In genomic region chr9:109098366-109098765, GRCm38 (mm10) we compare ENCODE assay signal across 9 mouse cellular contexts. TPM values are rescaled to one million over a fixed set of nuclear protein-coding genes. Genes with fewer than 3 reads are reported as not detected.
A peak's percentile ranks its signal among the peaks of the same experiment; 100 is the strongest.
DNase-seq lines count a peak whose midpoint lies in the region; ATAC-seq and TF ChIP-seq lines count a peak whose summit lies in the region.
"Had no signal": no experiment of that assay in that cellular context is flagged by ENCODE, and none has a peak within 500 bp of the region (broad histone marks: within the 10 kb centered on the region; RNA-seq: fewer than 3 reads in every experiment).

No protein-coding gene starts in this region.

- peak overlapping the region; percentile 99 for H3K27ac ChIP-seq in kidney, embryonic 16.5 days (ENCODE audit: low read length)
- no peak overlapping the region for H3K27ac ChIP-seq in forebrain, embryonic 10.5 days
- peak overlapping the region; percentile 98 for H3K27ac ChIP-seq in hindbrain, embryonic 16.5 days (ENCODE audit: low read depth, low read length)
- peak overlapping the region; percentile 97 for H3K27ac ChIP-seq in midbrain, postnatal 0 days (ENCODE audit: low read depth, low read length)

- peaks cover 23% of the 10 kb centered on the region for H3K36me3 ChIP-seq in kidney, embryonic 16.5 days (ENCODE audit: insufficient read depth, low read length)
- H3K36me3 ChIP-seq in forebrain, embryonic 10.5 days (replicated peaks) = peaks cover 53% of the 10 kb centered on the region
- peaks cover 3% of the 10 kb centered on the region; the same call in 1 of the 2 replicates for H3K36me3 ChIP-seq in hindbrain, embryonic 16.5 days (ENCODE audit: control insufficient read depth, insufficient read depth, low read length)
- H3K36me3 ChIP-seq in midbrain, postnatal 0 days (ENCODE audit: insufficient read depth, low read length) = peaks cover 16% of the 10 kb centered on the region

- 86% methylated on average over 8 of the region's 8 CpGs for WGBS in kidney, embryonic 16.5 days
- 95% methylated on average over 8 of the region's 8 CpGs for WGBS in forebrain, embryonic 10.5 days
- WGBS in hindbrain, embryonic 16.5 days = 78% methylated on average over 8 of the region's 8 CpGs
- WGBS in midbrain, postnatal 0 days = 77% methylated on average over 8 of the region's 8 CpGs

- ATAC-seq in kidney, embryonic 16.5 days (ENCODE audit: low FRiP score, low TSS enrichment) = no peak
- no peak for ATAC-seq in hindbrain, embryonic 16.5 days
- ATAC-seq in midbrain, postnatal 0 days (ENCODE audit: low FRiP score) = no peak

- H3K4me2 ChIP-seq in kidney, embryonic 16.5 days (replicated peaks; ENCODE audit: low read depth, low read length) = peak overlapping the region; percentile 74
- peak overlapping the region; percentile 83 for H3K4me2 ChIP-seq in hindbrain, embryonic 16.5 days (ENCODE audit: low read length)
- peak overlapping the region; percentile 87 for H3K4me2 ChIP-seq in midbrain, postnatal 0 days (ENCODE audit: low read depth, low read length, poor library complexity, severe bottlenecking)

- H3K9me3 ChIP-seq in kidney, embryonic 16.5 days (ENCODE audit: low read length) = no peaks in the 10 kb centered on the region
- no peaks in the 10 kb centered on the region for H3K9me3 ChIP-seq in forebrain, embryonic 10.5 days
- H3K9me3 ChIP-seq in hindbrain, embryonic 16.5 days (ENCODE audit: control insufficient read depth, low read length) = no peaks in the 10 kb centered on the region
- no peaks in the 10 kb centered on the region for H3K9me3 ChIP-seq in midbrain, postnatal 0 days (ENCODE audit: low read length)

- H3K4me3 ChIP-seq in kidney, embryonic 16.5 days (ENCODE audit: low read length) = no peak overlapping the region
- H3K4me3 ChIP-seq in forebrain, embryonic 10.5 days = peak overlapping the region; percentile 83; the same call in 1 of the 2 replicates
- H3K4me3 ChIP-seq in hindbrain, embryonic 16.5 days (ENCODE audit: low read length) = 0 out of 2 replicates have a peak overlapping the region, but pooled peaks have one; percentile 2
- H3K4me3 ChIP-seq in midbrain, postnatal 0 days (ENCODE audit: low read depth, low read length) = no peak overlapping the region

- no peak for DNase-seq in kidney, adult 9 months
- DNase-seq in forebrain, embryonic 10.5 days (ENCODE audit: extremely low spot score, low spot score) = no peak
- no peak for DNase-seq in midbrain, postnatal 0 days (ENCODE audit: low spot score)
- no peak for DNase-seq in gastrocnemius, postnatal 25 days
- no peak for DNase-seq in adrenal gland, adult 18-20 months (ENCODE audit: low spot score in 2 of 2)
- no peak for DNase-seq in adrenal gland, postnatal 36 days
- DNase-seq: gastrocnemius, postnatal 10 days had no signal

- H3K4me1 ChIP-seq in kidney, embryonic 16.5 days (ENCODE audit: insufficient read depth, low read length) = peaks cover 59% of the 10 kb centered on the region
- H3K4me1 ChIP-seq in forebrain, embryonic 10.5 days = peaks cover 52% of the 10 kb centered on the region
- H3K4me1 ChIP-seq in hindbrain, embryonic 16.5 days (ENCODE audit: control insufficient read depth, insufficient read depth, low read depth, low read length) = peaks cover 50% of the 10 kb centered on the region
- peaks cover 26% of the 10 kb centered on the region for H3K4me1 ChIP-seq in midbrain, postnatal 0 days (ENCODE audit: insufficient read depth, low read length)

- H3K9ac ChIP-seq in kidney, embryonic 16.5 days (replicated peaks; ENCODE audit: low read length) = 0 out of 2 replicates have a peak overlapping the region, but pooled peaks have one; percentile 51
- peak overlapping the region; percentile 14; the same call in 1 of the 2 replicates for H3K9ac ChIP-seq in hindbrain, embryonic 16.5 days (ENCODE audit: low read depth, low read length)
- H3K9ac ChIP-seq in midbrain, postnatal 0 days (replicated peaks; ENCODE audit: low read length, poor library complexity, severe bottlenecking) = peak overlapping the region; percentile 88

- H3K27me3 ChIP-seq in kidney, embryonic 16.5 days (ENCODE audit: insufficient read depth, low read length) = no peaks in the 10 kb centered on the region
- no peaks in the 10 kb centered on the region for H3K27me3 ChIP-seq in forebrain, embryonic 10.5 days (ENCODE audit: poor library complexity, severe bottlenecking)
- no peaks in the 10 kb centered on the region for H3K27me3 ChIP-seq in hindbrain, embryonic 16.5 days (replicated peaks; ENCODE audit: control insufficient read depth, insufficient read depth, low read length)
- H3K27me3 ChIP-seq in midbrain, postnatal 0 days (ENCODE audit: insufficient read depth, low read length) = no peaks in the 10 kb centered on the region

- TF ChIP-seq CTCF in midbrain, postnatal 0 days (IDR thresholded peaks at IDR 0.05) = no peak

RNA-seq across cellular contexts. Expression of gene Plxnb1, which starts 3.2 kb away (rescaled TPM):
- polyA plus RNA-seq in kidney, embryonic 16.5 days (2015; fragmentation: Nextera tagmentation; extraction: Ambion mirVana) = 18.9 and 19.8 TPM in 2 replicates
- 27.0 and 28.9 TPM in 2 replicates for polyA plus RNA-seq in forebrain, embryonic 10.5 days (2016; fragmentation: Nextera tagmentation; extraction: Ambion mirVana)
- polyA plus RNA-seq in hindbrain, embryonic 16.5 days (2015; fragmentation: Nextera tagmentation; extraction: Ambion mirVana) = 12.6 and 18.2 TPM in 2 replicates
- total RNA-seq in midbrain, postnatal 0 days (2014; rRNA removed) = 64.8 and 73.2 TPM in 2 replicates
- polyA plus RNA-seq in midbrain, postnatal 0 days (2015; fragmentation: Nextera tagmentation; extraction: Ambion mirVana) = 10.2 and 11.1 TPM in 2 replicates
- 1 to 10 TPM; 1.0 to 1.7 TPM for total RNA-seq in gastrocnemius, postnatal 25 days (2021)
- total RNA-seq in adrenal gland, adult 18-20 months (2021) = 100 to 1,000 TPM in 1 of 2 experiments, 10 to 100 TPM in 1; 63.9 to 107 TPM
- total RNA-seq in adrenal gland, postnatal 36 days (2021) = 100 to 1,000 TPM in 1 of 2 experiments, 10 to 100 TPM in 1; 82.7 to 123 TPM

RNA-seq across cellular contexts. Expression of gene Tma7, which starts 16.0 kb away (rescaled TPM):
- 494 and 537 TPM in 2 replicates for polyA plus RNA-seq in kidney, embryonic 16.5 days (2015; fragmentation: Nextera tagmentation; extraction: Ambion mirVana)
- polyA plus RNA-seq in forebrain, embryonic 10.5 days (2016; fragmentation: Nextera tagmentation; extraction: Ambion mirVana) = 793 and 804 TPM in 2 replicates
- polyA plus RNA-seq in hindbrain, embryonic 16.5 days (2015; fragmentation: Nextera tagmentation; extraction: Ambion mirVana) = 586 and 663 TPM in 2 replicates
- total RNA-seq in midbrain, postnatal 0 days (2014; rRNA removed) = 129 and 162 TPM in 2 replicates
- polyA plus RNA-seq in midbrain, postnatal 0 days (2015; fragmentation: Nextera tagmentation; extraction: Ambion mirVana) = 766 and 825 TPM in 2 replicates
- total RNA-seq in gastrocnemius, postnatal 25 days (2021) = 100 to 1,000 TPM; 238 to 253 TPM
- 100 to 1,000 TPM; 319 to 392 TPM for total RNA-seq in adrenal gland, adult 18-20 months (2021)
- 100 to 1,000 TPM; 384 to 426 TPM for total RNA-seq in adrenal gland, postnatal 36 days (2021)

RNA-seq across cellular contexts. Expression of gene Ccdc51, which starts 16.1 kb away (rescaled TPM):
- 16.5 and 16.8 TPM in 2 replicates for polyA plus RNA-seq in kidney, embryonic 16.5 days (2015; fragmentation: Nextera tagmentation; extraction: Ambion mirVana)
- 13.3 and 14.7 TPM in 2 replicates for polyA plus RNA-seq in forebrain, embryonic 10.5 days (2016; fragmentation: Nextera tagmentation; extraction: Ambion mirVana)
- 12.5 and 13.1 TPM in 2 replicates for polyA plus RNA-seq in hindbrain, embryonic 16.5 days (2015; fragmentation: Nextera tagmentation; extraction: Ambion mirVana)
- 6.9 and 7.4 TPM in 2 replicates for total RNA-seq in midbrain, postnatal 0 days (2014; rRNA removed)
- 4.8 and 7.1 TPM in 2 replicates for polyA plus RNA-seq in midbrain, postnatal 0 days (2015; fragmentation: Nextera tagmentation; extraction: Ambion mirVana)
- 1 to 10 TPM; 6.9 to 7.5 TPM for total RNA-seq in gastrocnemius, postnatal 25 days (2021)
- 10 to 100 TPM; 11.8 to 12.6 TPM for total RNA-seq in adrenal gland, adult 18-20 months (2021)
- 10 to 100 TPM; 15.6 to 20.1 TPM for total RNA-seq in adrenal gland, postnatal 36 days (2021)

RNA-seq across cellular contexts. Expression of gene Atrip, which starts 24.4 kb away (rescaled TPM):
- polyA plus RNA-seq in kidney, embryonic 16.5 days (2015; fragmentation: Nextera tagmentation; extraction: Ambion mirVana) = 26.7 and 30.7 TPM in 2 replicates
- 34.9 and 35.0 TPM in 2 replicates for polyA plus RNA-seq in forebrain, embryonic 10.5 days (2016; fragmentation: Nextera tagmentation; extraction: Ambion mirVana)
- polyA plus RNA-seq in hindbrain, embryonic 16.5 days (2015; fragmentation: Nextera tagmentation; extraction: Ambion mirVana) = 30.0 and 31.8 TPM in 2 replicates
- 34.7 and 35.1 TPM in 2 replicates for total RNA-seq in midbrain, postnatal 0 days (2014; rRNA removed)
- polyA plus RNA-seq in midbrain, postnatal 0 days (2015; fragmentation: Nextera tagmentation; extraction: Ambion mirVana) = 32.9 and 34.7 TPM in 2 replicates
- 1 to 10 TPM; 7.9 to 8.4 TPM for total RNA-seq in gastrocnemius, postnatal 25 days (2021)
- total RNA-seq in adrenal gland, adult 18-20 months (2021) = 10 to 100 TPM; 14.7 to 15.2 TPM
- total RNA-seq in adrenal gland, postnatal 36 days (2021) = 10 to 100 TPM; 16.3 to 18.3 TPM

RNA-seq across cellular contexts. Expression of gene Trex1, which starts 38.8 kb away (rescaled TPM):
- polyA plus RNA-seq in kidney, embryonic 16.5 days (2015; fragmentation: Nextera tagmentation; extraction: Ambion mirVana) = 13.6 and 16.6 TPM in 2 replicates
- 7.6 and 9.1 TPM in 2 replicates for polyA plus RNA-seq in forebrain, embryonic 10.5 days (2016; fragmentation: Nextera tagmentation; extraction: Ambion mirVana)
- polyA plus RNA-seq in hindbrain, embryonic 16.5 days (2015; fragmentation: Nextera tagmentation; extraction: Ambion mirVana) = 13.6 and 14.2 TPM in 2 replicates
- 22.5 and 28.1 TPM in 2 replicates for total RNA-seq in midbrain, postnatal 0 days (2014; rRNA removed)
- 14.8 and 18.6 TPM in 2 replicates for polyA plus RNA-seq in midbrain, postnatal 0 days (2015; fragmentation: Nextera tagmentation; extraction: Ambion mirVana)
- total RNA-seq in gastrocnemius, postnatal 25 days (2021) = 10 to 100 TPM in 1 of 2 experiments, 1 to 10 TPM in 1; 9.7 to 10.5 TPM
- total RNA-seq in adrenal gland, adult 18-20 months (2021) = 10 to 100 TPM; 15.8 to 21.6 TPM
- total RNA-seq in adrenal gland, postnatal 36 days (2021) = 10 to 100 TPM; 19.7 to 23.4 TPM

Comparison
In these comparisons a context has a peak if more than half of its experiments do, and no peak if none do; other contexts are left out.
1. H3K4me3 ChIP-seq: peak in forebrain, embryonic 10.5 days (single experiment) and hindbrain, embryonic 16.5 days (single experiment); none in kidney, embryonic 16.5 days (single experiment) and midbrain, postnatal 0 days (single experiment).
2. H3K9ac ChIP-seq: peak in every context shown above with its lines; median percentile 88 in midbrain, postnatal 0 days; 51 in kidney, embryonic 16.5 days; 14 in hindbrain, embryonic 16.5 days.
3. RNA of gene Plxnb1, which starts 3.2 kb away (total RNA-seq): 82.7 to 123 TPM in adrenal gland, postnatal 36 days, 63.9 to 107 TPM in adrenal gland, adult 18-20 months and 64.8 to 73.2 TPM in midbrain, postnatal 0 days; 1.0 to 1.7 TPM in gastrocnemius, postnatal 25 days; every median in the first group is over 10 times any median in the second.
4. Peak in every context shown above with its lines, with median percentiles within 50 percentile points of each other: H3K4me2 ChIP-seq.